Mouse (Mus musculus): Measurements from ENCODE around the gene Gm11096. TPM values are rescaled to one million over a fixed set of nuclear protein-coding genes. Genes with fewer than 3 reads are reported as not detected.

Gm11096 gene
- not detected in 2 replicates for polyA plus RNA-seq (2012; ENCODE audit: insufficient read depth, low replicate concordance)

DNA sequence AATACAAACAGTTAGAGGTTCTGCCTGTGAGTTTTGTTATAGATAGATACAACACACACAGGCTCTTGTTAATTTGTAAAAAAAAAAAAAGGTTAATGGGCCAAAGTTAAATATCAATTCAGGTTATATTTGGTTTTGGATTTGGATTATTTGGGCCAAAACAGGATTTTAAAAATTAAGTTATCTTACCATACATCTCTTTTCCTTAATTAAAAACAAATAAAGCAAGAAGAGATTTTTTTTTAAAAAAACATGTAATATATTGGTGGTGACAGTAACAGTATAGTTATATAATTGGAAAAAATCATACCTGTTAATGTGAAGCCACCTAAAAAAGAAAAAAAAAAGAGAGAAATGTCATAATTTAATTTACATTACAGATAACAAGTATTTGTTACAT lies at the start of gene Gm11096:
Gene Gm11096 (plus strand): TSS at position 301 of the 400 bp plus-strand sequence.
- Histone ChIP-seq H3K4me1 (no peaks in the 10 kb centered on the region), H3K36me3 (replicated peaks; ENCODE audit: low read length) (no peaks in the 10 kb centered on the region), H3K4me3 (replicated peaks) (no peak within 1 kb of the TSS), H3K27me3 (replicated peaks) (no peaks in the 10 kb centered on the region), H3K9me3 (peaks cover 3% of the 10 kb centered on the region; the same call in 1 of the 2 replicates)
- TF ChIP-seq GATA1 (IDR thresholded peaks at IDR 0.05; ENCODE audit: borderline replicate concordance, low read length), result no peak
- no peak for TF ChIP-seq FLI1 (IDR thresholded peaks at IDR 0.05; ENCODE audit: low read length)

DNA sequence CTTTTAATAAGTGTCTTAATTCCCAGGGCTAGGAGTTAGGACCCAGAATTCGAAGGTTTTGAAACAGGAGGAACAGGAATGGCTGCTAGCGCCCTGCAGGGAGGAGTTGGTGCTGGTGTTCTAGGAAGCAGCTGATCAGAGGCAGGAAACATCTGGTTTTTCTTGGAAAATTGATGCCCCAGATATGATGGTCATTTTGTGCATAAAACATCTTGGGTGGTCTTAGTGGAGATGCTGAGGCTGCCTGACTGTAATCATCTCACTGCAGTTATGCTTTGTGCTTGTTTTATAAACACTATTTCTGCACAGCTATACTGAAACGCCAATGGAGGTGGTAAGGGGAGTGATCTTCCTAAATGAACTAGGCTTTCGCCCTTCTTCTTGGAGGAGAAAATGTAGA lies 48.5 kb upstream of the Gm11096 start:
- Histone ChIP-seq H3K4me3 (replicated peaks) (no peak overlapping the region), H3K27me3 (replicated peaks) (no peaks in the 10 kb centered on the region), H3K4me1 (peaks cover 8% of the 10 kb centered on the region), H3K9me3 (no peaks in the 10 kb centered on the region), H3K36me3 (replicated peaks; ENCODE audit: low read length) (no peaks in the 10 kb centered on the region)
- no peak for TF ChIP-seq FLI1 (IDR thresholded peaks at IDR 0.05; ENCODE audit: low read length)

DNA sequence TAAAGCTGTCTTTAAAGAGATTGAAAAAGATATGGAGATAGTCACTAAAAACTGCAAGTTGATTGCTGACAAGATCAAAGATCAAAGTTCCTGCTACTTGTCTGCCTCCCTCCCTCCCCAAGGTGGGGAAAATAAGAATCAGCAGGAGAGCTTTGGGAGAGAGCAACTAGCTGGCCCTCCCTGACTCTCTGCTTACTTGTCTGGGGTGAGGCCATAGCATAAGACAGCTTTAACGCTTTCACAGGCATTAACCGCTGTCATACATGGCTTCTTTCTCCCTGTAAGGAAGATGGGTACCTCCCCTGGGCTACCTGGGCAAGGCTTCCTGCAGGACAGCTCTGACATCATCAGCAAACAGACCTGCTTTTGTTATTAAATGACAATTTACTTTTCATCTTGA lies 47.4 kb upstream of the Gm11096 start:
- no peaks in the 10 kb centered on the region for H3K36me3 ChIP-seq (replicated peaks; ENCODE audit: low read length)
- no peak for TF ChIP-seq GATA1 (IDR thresholded peaks at IDR 0.05; ENCODE audit: borderline replicate concordance, low read length)
- no peak for TF ChIP-seq FLI1 (IDR thresholded peaks at IDR 0.05; ENCODE audit: low read length)
- peaks cover 8% of the 10 kb centered on the region for H3K4me1 ChIP-seq
- no peak overlapping the region for H3K4me3 ChIP-seq (replicated peaks)
- no peaks in the 10 kb centered on the region for H3K27me3 ChIP-seq (replicated peaks)
- no peaks in the 10 kb centered on the region for H3K9me3 ChIP-seq

DNA sequence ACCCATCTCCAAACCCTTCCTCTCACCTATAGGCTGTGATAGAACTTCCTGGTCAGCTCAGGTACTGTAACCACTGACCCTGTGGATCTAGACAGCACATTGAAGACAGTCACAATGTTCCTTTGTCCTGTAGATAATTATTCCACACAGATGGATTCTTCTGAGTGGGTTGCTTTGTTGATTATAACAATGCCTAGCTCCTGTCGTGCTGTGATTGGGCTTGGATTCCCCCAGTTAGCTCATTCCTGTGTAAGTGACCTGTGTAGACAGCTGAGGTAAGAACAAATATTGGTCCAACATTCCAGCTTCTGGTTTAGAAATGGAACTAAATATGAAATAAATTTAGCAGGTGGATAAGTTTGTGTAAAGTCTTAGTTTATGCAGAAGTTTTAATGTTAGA lies 44.1 kb upstream of the Gm11096 start:
- H3K4me3 ChIP-seq (replicated peaks), result no peak overlapping the region
- H3K4me1 ChIP-seq, result peaks cover 8% of the 10 kb centered on the region
- H3K9me3 ChIP-seq, result no peaks in the 10 kb centered on the region
- H3K36me3 ChIP-seq (replicated peaks; ENCODE audit: low read length), result no peaks in the 10 kb centered on the region
- TF ChIP-seq GATA1 (IDR thresholded peaks at IDR 0.05; ENCODE audit: borderline replicate concordance, low read length) (no peak), FLI1 (IDR thresholded peaks at IDR 0.05; ENCODE audit: low read length) (no peak)
- H3K27me3 ChIP-seq (replicated peaks), result no peaks in the 10 kb centered on the region

DNA sequence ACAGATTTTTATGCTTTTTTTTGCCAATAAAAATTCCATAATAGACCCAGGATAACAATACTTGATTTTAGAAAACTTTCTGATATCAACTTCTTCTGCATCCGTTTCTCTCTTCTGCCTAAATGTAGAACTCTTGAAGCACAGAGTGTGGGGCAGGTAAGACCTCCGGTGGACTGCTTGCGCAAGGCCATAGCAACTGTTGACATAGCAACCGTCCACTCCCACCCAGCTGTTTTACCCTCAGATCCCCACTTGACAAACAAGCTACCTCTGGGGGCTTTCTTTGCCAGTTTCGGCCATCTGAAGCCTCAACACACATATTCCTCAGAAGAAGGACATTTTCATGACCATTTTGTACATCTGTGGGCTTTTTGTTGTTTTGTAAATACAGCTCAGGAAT lies 41.2 kb upstream of the Gm11096 start:
- no peaks in the 10 kb centered on the region for H3K27me3 ChIP-seq (replicated peaks)
- H3K36me3 ChIP-seq (replicated peaks; ENCODE audit: low read length), result no peaks in the 10 kb centered on the region
- no peaks in the 10 kb centered on the region for H3K9me3 ChIP-seq
- TF ChIP-seq FLI1 (IDR thresholded peaks at IDR 0.05; ENCODE audit: low read length), result no peak
- TF ChIP-seq GATA1 (IDR thresholded peaks at IDR 0.05; ENCODE audit: borderline replicate concordance, low read length), result no peak
- H3K4me3 ChIP-seq (replicated peaks), result no peak overlapping the region
- H3K4me1 ChIP-seq, result no peaks in the 10 kb centered on the region

DNA sequence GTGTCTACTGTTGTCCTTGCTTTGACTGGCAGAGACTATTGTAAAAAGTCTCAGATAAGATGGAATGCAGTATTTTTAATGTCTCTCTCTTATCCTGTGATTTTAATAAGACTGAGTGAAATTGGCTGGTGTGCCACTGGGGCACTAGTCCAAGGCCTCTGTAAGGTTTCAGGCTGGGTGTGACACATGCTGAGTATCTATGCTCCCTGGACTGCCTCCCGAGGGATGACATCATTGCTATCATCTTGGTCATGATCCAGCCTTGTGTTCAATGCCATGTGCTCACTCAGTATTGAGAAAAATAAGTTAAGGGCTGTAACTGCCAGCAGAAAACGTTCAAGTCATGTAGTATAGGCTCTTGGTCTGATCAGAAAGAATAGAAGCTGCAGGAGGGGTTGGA lies 38.9 kb upstream of the Gm11096 start:
- TF ChIP-seq FLI1 (IDR thresholded peaks at IDR 0.05; ENCODE audit: low read length), result no peak
- Histone ChIP-seq H3K36me3 (replicated peaks; ENCODE audit: low read length) (peaks cover 1% of the 10 kb centered on the region), H3K27me3 (replicated peaks) (no peaks in the 10 kb centered on the region), H3K4me3 (replicated peaks) (no peak overlapping the region), H3K4me1 (no peaks in the 10 kb centered on the region), H3K9me3 (no peaks in the 10 kb centered on the region)

DNA sequence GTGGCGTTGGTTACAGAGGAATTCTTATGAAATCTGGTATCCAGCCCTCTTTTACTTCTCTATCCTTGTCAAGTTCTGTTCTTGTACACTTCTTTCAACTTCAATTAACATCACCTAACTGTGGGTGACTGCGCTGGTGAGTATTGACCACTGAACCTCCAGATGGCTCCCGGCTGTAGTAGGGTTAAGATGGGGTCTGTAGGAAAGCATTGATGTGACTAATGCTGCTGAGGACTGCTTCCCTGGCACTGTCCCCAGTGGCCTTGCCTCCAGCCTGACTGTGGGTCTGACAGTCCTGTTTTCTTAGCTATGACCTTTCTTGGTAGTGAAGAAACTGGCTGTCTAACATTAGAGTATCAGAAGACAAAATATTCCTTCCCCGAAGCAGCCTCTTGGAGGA lies 38.4 kb upstream of the Gm11096 start:
- Histone ChIP-seq H3K4me1 (no peaks in the 10 kb centered on the region), H3K4me3 (replicated peaks) (no peak overlapping the region), H3K36me3 (replicated peaks; ENCODE audit: low read length) (peaks cover 3% of the 10 kb centered on the region), H3K9me3 (no peaks in the 10 kb centered on the region), H3K27me3 (replicated peaks) (no peaks in the 10 kb centered on the region)
- TF ChIP-seq FLI1 (IDR thresholded peaks at IDR 0.05; ENCODE audit: low read length) (no peak), GATA1 (IDR thresholded peaks at IDR 0.05; ENCODE audit: borderline replicate concordance, low read length) (no peak)

DNA sequence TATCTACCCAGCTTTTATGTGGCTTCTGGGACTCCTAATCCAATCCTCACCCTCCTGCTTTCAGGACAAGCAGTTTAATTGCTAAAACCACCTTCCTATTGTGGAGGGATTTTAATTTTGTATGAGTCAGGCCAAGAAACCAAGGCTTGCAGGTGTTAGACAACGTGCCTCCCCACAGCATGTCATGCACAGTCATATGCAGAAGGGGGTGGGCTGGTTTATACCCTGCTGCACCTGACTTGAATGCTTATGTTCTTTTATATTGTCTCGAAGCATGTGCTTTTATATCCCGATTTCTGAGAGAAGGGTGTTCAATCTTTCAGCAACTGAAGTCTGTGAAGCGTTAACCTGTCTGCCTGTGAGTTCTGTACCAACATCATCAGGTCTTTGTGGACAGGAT lies 37.3 kb upstream of the Gm11096 start:
- TF ChIP-seq FLI1 (IDR thresholded peaks at IDR 0.05; ENCODE audit: low read length) (no peak), GATA1 (IDR thresholded peaks at IDR 0.05; ENCODE audit: borderline replicate concordance, low read length) (no peak)
- H3K27me3 ChIP-seq (replicated peaks), result no peaks in the 10 kb centered on the region
- no peaks in the 10 kb centered on the region for H3K9me3 ChIP-seq
- H3K36me3 ChIP-seq (replicated peaks; ENCODE audit: low read length), result peaks cover 3% of the 10 kb centered on the region
- no peaks in the 10 kb centered on the region for H3K4me1 ChIP-seq
- no peak overlapping the region for H3K4me3 ChIP-seq (replicated peaks)

DNA sequence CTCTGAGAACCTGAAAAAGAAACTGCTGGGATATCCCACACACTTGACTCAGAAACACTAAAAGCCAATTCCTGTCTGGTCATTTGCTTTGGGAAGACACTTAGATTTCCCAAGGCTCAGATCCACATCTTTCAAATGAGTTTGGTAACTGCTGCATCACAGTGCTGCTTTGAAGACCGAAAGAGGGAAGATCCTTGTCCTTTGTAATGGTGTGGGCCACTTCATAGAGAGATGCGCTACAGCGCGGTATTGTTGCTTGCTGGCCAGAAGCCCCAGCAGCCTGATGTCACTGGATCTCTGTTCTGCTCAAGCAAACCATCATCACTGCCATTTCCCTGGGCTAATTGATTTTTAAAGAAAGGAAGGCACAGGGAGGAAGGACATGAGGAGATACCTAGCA lies 28.8 kb upstream of the Gm11096 start:
- TF ChIP-seq GATA1 (IDR thresholded peaks at IDR 0.05; ENCODE audit: borderline replicate concordance, low read length), result no peak
- Histone ChIP-seq H3K9me3 (0 out of 2 replicates have a peak, but pooled peaks cover 3% of the 10 kb centered on the region), H3K4me1 (no peaks in the 10 kb centered on the region), H3K27me3 (replicated peaks) (peaks cover 1% of the 10 kb centered on the region), H3K4me3 (replicated peaks) (no peak overlapping the region), H3K36me3 (replicated peaks; ENCODE audit: low read length) (peaks cover 1% of the 10 kb centered on the region)

DNA sequence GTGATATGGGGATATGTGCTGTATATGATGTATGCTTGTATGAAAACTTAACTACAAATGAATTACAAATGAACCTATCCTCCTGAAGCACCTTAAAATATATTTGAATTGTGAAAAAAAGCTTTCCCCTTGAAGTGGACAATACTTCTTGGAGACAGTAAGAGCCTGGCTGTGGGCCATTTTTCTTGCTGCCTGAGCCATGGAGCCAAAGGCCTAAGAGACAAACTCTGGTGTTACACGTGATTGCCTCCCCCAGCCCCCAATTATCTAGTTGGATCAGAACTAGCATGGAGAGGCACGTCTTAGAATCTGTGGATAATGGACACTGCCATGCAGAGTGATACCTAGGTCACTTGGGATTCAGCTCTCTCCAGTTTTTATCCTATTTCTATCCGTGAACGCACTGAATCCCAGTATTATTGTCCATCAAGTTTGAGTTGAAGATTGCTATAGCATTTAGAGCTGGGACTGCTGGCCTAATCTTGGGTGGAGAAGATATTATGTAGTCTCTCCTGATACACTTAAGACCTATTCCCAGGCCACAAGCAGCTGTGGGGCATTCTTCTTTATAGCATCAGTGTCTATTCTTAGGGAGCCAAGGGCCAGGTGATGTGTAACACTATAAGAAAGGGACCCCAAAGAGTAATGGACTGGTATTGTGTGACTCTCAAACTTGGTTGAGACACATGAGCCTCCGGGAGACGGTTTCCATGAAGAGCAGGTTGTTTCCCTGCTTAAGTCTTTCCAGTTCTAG lies 25.0 kb upstream of the Gm11096 start:
- Histone ChIP-seq H3K4me3 (replicated peaks) (no peak overlapping the region), H3K9me3 (0 out of 2 replicates have a peak, but pooled peaks cover 3% of the 10 kb centered on the region), H3K36me3 (replicated peaks; ENCODE audit: low read length) (no peaks in the 10 kb centered on the region), H3K4me1 (peaks cover 10% of the 10 kb centered on the region), H3K27me3 (replicated peaks) (peaks cover 1% of the 10 kb centered on the region)
- no peak for TF ChIP-seq FLI1 (IDR thresholded peaks at IDR 0.05; ENCODE audit: low read length)
- TF ChIP-seq GATA1 (IDR thresholded peaks at IDR 0.05; ENCODE audit: borderline replicate concordance, low read length), result no peak
